Mouse (Mus musculus) embryonic facial prominence, embryonic 14.5 days (tissue): ENCODE results near the gene Ldlrad3. TPM values are rescaled to one million over a fixed set of nuclear protein-coding genes. Genes with fewer than 3 reads are reported as not detected.

Source experiments
- ATAC-seq: fragments of 200-750 bp; cut with Nextera tagmentation; 2 replicates; pipeline ENCODE4 v1.8.0; 2017; ENCODE audit warnings: low read depth, moderate number of reproducible peaks, moderate TSS enrichment
- DNase-seq: peaks from one replicate; pipeline ENCODE4 v3.0.0-alpha.2; 2015; ENCODE audit warnings: low spot score
- H3K27ac ChIP-seq: fragments of 300-500 bp; sonication (generic); replicated peaks from 2 replicates; pipeline ENCODE4 v1.5.1; 2014; ENCODE audit warnings: low read depth, mild to moderate bottlenecking, low read length, moderate library complexity
- H3K27me3 ChIP-seq: fragments of 300-500 bp; sonication (generic); replicated peaks from 2 replicates; pipeline ENCODE4 v1.6.1; 2014; ENCODE audit warnings: low read length; ENCODE audit not compliant: control insufficient read depth, insufficient read depth
- H3K36me3 ChIP-seq: fragments of 300-500 bp; sonication (generic); 2 replicates; pipeline ENCODE4 v1.6.1; 2014; ENCODE audit warnings: low read length, mixed read lengths; ENCODE audit not compliant: control insufficient read depth, insufficient read depth
- H3K4me1 ChIP-seq: fragments of 300-500 bp; sonication (generic); 2 replicates; pipeline ENCODE4 v1.6.1; 2014; ENCODE audit warnings: antibody characterized with exemption, low read length; ENCODE audit not compliant: control insufficient read depth, insufficient read depth
- H3K4me2 ChIP-seq: fragments of 300-500 bp; sonication (generic); 2 replicates; pipeline ENCODE4 v1.6.1; 2014; ENCODE audit warnings: low read depth, mild to moderate bottlenecking, low read length, moderate library complexity, mixed read lengths
- H3K4me3 ChIP-seq: fragments of 300-500 bp; sonication (generic); 2 replicates; pipeline ENCODE4 v1.5.1; 2014; ENCODE audit warnings: low read depth, mild to moderate bottlenecking, low read length
- H3K9ac ChIP-seq: fragments of 300-500 bp; sonication (generic); 2 replicates; pipeline ENCODE4 v1.6.1; 2014; ENCODE audit warnings: low read depth, mild to moderate bottlenecking, low read length, moderate library complexity, mixed read lengths
- H3K9me3 ChIP-seq: fragments of 300-500 bp; sonication (generic); 2 replicates; pipeline ENCODE4 v1.6.1; 2016; ENCODE audit warnings: low read length; ENCODE audit not compliant: control insufficient read depth
- WGBS: fragments of 180-500 bp; shearing (Covaris S2); extraction: QIAGEN DNeasy Blood & Tissue Kit; methylation state at CpG from one replicate; pipeline ENCODE4 v1.1.7; 2014; 5-methylcytosine and 5-hydroxymethylcytosine counted together
- polyA plus RNA-seq: library from polyadenylated mRNA; unstranded; fragments of >200 nt; fragmentation: Nextera tagmentation; extraction: Ambion mirVana; gene quantifications from 2 replicates; pipeline ENCODE4 v1.2.1, GENCODE M21; 2014

Gene Ldlrad3
- polyA plus RNA-seq, 1 experiment from 2014 or later = 48.2 TPM

DNA sequence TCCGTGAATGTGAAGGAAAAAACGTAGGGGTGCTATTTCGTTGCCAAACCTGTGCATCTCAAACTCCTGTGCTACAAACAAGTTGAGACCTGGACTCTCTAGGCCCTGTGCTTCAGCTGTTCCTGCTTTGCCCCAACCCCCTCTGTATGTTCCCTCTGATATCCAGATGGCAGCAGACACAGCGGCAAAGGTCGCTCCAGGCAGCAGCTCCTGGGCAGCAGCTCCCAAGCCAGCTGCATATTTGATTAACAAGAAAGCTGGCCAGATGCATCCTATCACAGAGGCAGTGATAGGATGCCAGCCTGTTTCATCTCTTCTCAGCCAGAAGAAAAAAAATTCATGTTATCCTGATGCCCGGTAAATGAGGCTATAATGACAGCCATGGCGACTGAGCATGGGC lies 267.7 kb downstream of the Ldlrad3 start:
- DNase-seq = no peak
- H3K27ac ChIP-seq = no peak overlapping the region
- H3K36me3 ChIP-seq = no peaks in the 10 kb centered on the region
- no peak overlapping the region for H3K4me2 ChIP-seq
- no peak for ATAC-seq
- H3K9ac ChIP-seq = no peak overlapping the region
- WGBS = 68% methylated on average over 7 of the region's 7 CpGs
- H3K4me1 ChIP-seq = 0 out of 2 replicates have a peak, but pooled peaks cover 3% of the 10 kb centered on the region
- H3K27me3 ChIP-seq = no peaks in the 10 kb centered on the region
- H3K9me3 ChIP-seq = no peaks in the 10 kb centered on the region
- H3K4me3 ChIP-seq = no peak overlapping the region

DNA sequence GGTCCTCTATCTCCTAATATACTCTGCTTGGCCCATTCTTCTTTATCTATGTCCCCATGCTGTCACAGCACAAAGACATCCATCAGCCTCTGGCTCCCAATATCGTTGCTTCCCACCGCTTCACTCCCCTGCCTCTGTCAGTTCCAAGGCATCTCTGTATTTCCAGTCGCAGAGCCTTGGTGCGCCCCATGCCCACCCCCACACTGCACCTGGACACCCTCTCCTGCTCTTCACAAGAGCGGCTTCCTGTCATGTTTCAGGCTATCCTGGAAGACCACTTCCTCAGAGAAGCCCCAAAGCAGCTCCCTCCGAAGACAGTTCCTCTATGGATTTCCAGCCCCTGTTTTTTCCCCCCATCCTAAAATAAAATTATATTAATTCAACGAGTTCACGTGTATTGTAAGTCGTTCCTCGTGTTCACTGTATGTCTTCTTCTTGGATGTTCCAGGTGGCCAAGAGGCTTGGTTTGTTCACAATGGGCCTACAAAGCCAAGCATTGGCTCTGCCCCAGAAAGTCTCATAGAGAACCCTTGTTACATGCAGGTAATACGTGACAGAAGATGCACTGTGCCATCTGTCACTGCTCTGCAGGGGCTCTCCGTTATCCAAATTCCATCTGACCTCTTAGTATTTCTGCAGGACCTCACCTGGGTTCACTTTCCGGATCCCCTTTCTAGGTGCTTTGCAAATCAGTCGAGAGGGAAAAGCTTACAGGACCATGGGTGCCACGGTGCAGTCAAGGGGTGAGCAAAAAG lies 276.7 kb downstream of the Ldlrad3 start:
- Histone ChIP-seq H3K4me3 (no peak overlapping the region), H3K9me3 (no peaks in the 10 kb centered on the region), H3K36me3 (no peaks in the 10 kb centered on the region), H3K4me1 (peaks cover 5% of the 10 kb centered on the region), H3K4me2 (no peak overlapping the region), H3K27ac (no peak overlapping the region), H3K9ac (no peak overlapping the region), H3K27me3 (no peaks in the 10 kb centered on the region)
- no peak for ATAC-seq
- DNase-seq = no peak
- WGBS = 90% methylated on average over 15 of the region's 15 CpGs

DNA sequence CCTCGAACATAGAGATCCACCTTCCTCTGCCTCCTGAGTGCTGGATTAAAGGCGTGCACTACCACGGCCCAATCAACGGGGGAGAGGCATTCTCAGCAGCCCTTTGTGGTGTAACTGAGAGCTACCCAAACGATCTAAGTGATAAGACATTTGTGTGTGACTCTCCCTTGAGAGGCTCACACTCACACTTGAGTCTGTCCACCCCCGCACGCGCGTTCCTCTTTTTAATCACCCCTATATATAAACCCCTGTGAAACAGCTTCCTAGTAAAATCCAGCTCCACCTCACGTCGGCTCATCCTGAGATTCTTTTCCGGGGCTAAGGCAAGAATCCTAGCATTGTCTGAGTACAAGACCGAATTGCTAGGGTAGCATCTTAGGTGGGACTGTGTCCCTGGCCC lies 277.4 kb downstream of the Ldlrad3 start:
- Histone ChIP-seq H3K4me1 (peaks cover 5% of the 10 kb centered on the region), H3K4me3 (no peak overlapping the region), H3K36me3 (no peaks in the 10 kb centered on the region), H3K27ac (no peak overlapping the region), H3K9me3 (no peaks in the 10 kb centered on the region), H3K9ac (no peak overlapping the region), H3K4me2 (no peak overlapping the region), H3K27me3 (no peaks in the 10 kb centered on the region)
- DNase-seq (no peak), ATAC-seq (no peak)
- 81% methylated on average over 13 of the region's 13 CpGs for WGBS

- no peak overlapping the region for H3K27ac ChIP-seq
- H3K36me3 ChIP-seq = no peaks in the 10 kb centered on the region; the same call in 1 of the 2 replicates
- H3K4me1 ChIP-seq = peaks cover 5% of the 10 kb centered on the region
- no peak overlapping the region for H3K4me2 ChIP-seq
- no peak for DNase-seq
- ATAC-seq = no peak
- WGBS = 80% methylated on average over 10 of the region's 10 CpGs
- no peaks in the 10 kb centered on the region for H3K9me3 ChIP-seq
- no peaks in the 10 kb centered on the region for H3K27me3 ChIP-seq
- H3K9ac ChIP-seq = no peak overlapping the region
- H3K4me3 ChIP-seq = no peak overlapping the region
Measured at GRCm38 (mm10) chr2:101907386-101908022, 278.7 kb downstream of the Ldlrad3 start.

DNA sequence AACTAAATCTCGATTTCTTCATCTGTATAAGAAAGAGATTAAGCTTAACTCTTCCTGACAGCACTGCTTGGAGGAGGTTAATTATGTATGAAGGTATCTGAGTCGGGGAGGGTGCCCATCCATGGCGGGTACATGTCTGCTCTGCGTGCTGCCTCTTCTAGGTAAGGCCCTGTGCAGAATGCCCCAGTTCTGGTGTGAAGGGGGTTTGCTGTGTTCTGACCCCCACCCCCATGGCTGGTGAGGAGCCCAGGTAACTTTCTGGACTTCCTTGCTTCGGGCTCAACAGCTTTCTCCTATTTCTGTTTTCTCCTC lies 279.9 kb downstream of the Ldlrad3 start:
- DNase-seq (no peak), ATAC-seq (no peak)
- Histone ChIP-seq H3K9me3 (no peaks in the 10 kb centered on the region), H3K27me3 (no peaks in the 10 kb centered on the region), H3K27ac (no peak overlapping the region), H3K4me1 (peaks cover 5% of the 10 kb centered on the region), H3K4me3 (no peak overlapping the region), H3K36me3 (peaks cover 8% of the 10 kb centered on the region; the same call in 1 of the 2 replicates), H3K9ac (peak overlapping the region; percentile 48), H3K4me2 (peak overlapping the region; percentile 54)
- 49% methylated on average over 5 of the region's 5 CpGs for WGBS

GRCm38 (mm10) chr2:101905534-101906378 lies 280.4 kb downstream of the Ldlrad3 start:
- Histone ChIP-seq H3K4me1 (peaks cover 5% of the 10 kb centered on the region), H3K27me3 (no peaks in the 10 kb centered on the region), H3K27ac (no peak overlapping the region), H3K4me3 (peak overlapping the region; percentile 26), H3K4me2 (peak overlapping the region; percentile 54), H3K36me3 (peaks cover 14% of the 10 kb centered on the region; the same call in 1 of the 2 replicates), H3K9ac (peak overlapping the region; percentile 48), H3K9me3 (no peaks in the 10 kb centered on the region)
- ATAC-seq (peak; percentile 85), DNase-seq (peak; percentile 91)
- 24% methylated on average over 21 of the region's 21 CpGs for WGBS

DNA sequence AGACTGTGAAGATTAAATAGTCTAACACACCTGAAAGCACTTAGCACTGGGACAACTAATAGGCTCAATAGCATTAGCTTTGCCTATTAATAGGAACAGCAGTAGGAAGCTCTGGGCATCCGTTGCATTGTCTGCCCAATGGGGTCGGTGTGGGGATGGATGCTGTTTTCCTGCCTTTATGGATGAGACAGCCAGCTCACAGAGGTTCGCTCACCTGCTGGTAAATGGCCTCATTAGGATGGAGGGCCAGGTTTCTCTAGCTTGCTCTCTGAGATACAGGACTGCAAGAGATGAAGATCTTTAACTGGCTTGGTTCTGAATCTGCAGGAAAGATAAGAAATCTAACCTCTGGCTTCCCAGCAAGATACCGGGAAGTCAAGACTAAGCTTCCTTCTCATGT lies 284.0 kb downstream of the Ldlrad3 start:
- no peaks in the 10 kb centered on the region for H3K9me3 ChIP-seq
- no peak overlapping the region for H3K4me3 ChIP-seq
- ATAC-seq = no peak
- no peak overlapping the region for H3K27ac ChIP-seq
- peaks cover 28% of the 10 kb centered on the region; the same call in 1 of the 2 replicates for H3K36me3 ChIP-seq
- peaks cover 5% of the 10 kb centered on the region for H3K4me1 ChIP-seq
- no peak overlapping the region for H3K4me2 ChIP-seq
- no peaks in the 10 kb centered on the region for H3K27me3 ChIP-seq
- 72% methylated on average over 4 of the region's 4 CpGs for WGBS
- DNase-seq = no peak
- no peak overlapping the region for H3K9ac ChIP-seq
